Mouse (Mus musculus) forebrain, embryonic 14.5 days (tissue): ENCODE measurements at regions not wholly inside any gene's neighbourhood (a gene's known extent, or its start where the extent isn't known, plus 50 kb on each side); places are given as distances from the start of the nearest gene placed in this dataset.
A peak's percentile ranks its signal among the peaks of the same experiment; 100 is the strongest.

Source experiments
- ATAC-seq: fragments of 200-750 bp; cut with Nextera tagmentation; 2 replicates; pipeline ENCODE4 v1.8.0; 2017; ENCODE audit warnings: mild to moderate bottlenecking, moderate library complexity
- DNase-seq: peaks from one replicate; pipeline ENCODE4 v3.0.0-alpha.2; 2015; ENCODE audit warnings: low spot score
- H3K27ac ChIP-seq: fragments of 300-500 bp; sonication (generic); 2 replicates; pipeline ENCODE4 v1.5.1; 2014; ENCODE audit warnings: low read depth, mild to moderate bottlenecking, control low read depth, low read length, moderate library complexity
- H3K27me3 ChIP-seq: fragments of 300-500 bp; sonication (generic); replicated peaks from 2 replicates; pipeline ENCODE4 v1.6.1; 2014; ENCODE audit warnings: low read length, control low read depth, mixed read lengths; ENCODE audit not compliant: control insufficient read depth, insufficient read depth
- H3K36me3 ChIP-seq: fragments of 300-500 bp; sonication (generic); 2 replicates; pipeline ENCODE4 v1.6.1; 2014; ENCODE audit warnings: low read length, control low read depth; ENCODE audit not compliant: control insufficient read depth, insufficient read depth
- H3K4me1 ChIP-seq: fragments of 300-500 bp; sonication (generic); 2 replicates; pipeline ENCODE4 v1.6.1; 2014; ENCODE audit warnings: antibody characterized with exemption, low read length, control low read depth; ENCODE audit not compliant: control insufficient read depth, insufficient read depth
- H3K4me2 ChIP-seq: fragments of 300-500 bp; sonication (generic); 2 replicates; pipeline ENCODE4 v1.6.1; 2014; ENCODE audit warnings: mild to moderate bottlenecking, control low read depth, low read length
- H3K4me3 ChIP-seq: fragments of 300-500 bp; sonication (generic); 2 replicates; pipeline ENCODE4 v1.5.1; 2014; ENCODE audit warnings: low read depth, low read length, control low read depth
- H3K9ac ChIP-seq: fragments of 300-500 bp; sonication (generic); 2 replicates; pipeline ENCODE4 v1.6.1; 2014; ENCODE audit warnings: mild to moderate bottlenecking, low read length, control low read depth, moderate library complexity
- H3K9me3 ChIP-seq: fragments of 300-500 bp; sonication (generic); replicated peaks from 2 replicates; pipeline ENCODE4 v1.6.1; 2016; ENCODE audit warnings: low read length, control low read depth, mixed read lengths; ENCODE audit not compliant: control insufficient read depth
- WGBS: fragments of 180-500 bp; shearing (Covaris S2); extraction: QIAGEN DNeasy Blood & Tissue Kit; methylation state at CpG from one replicate; pipeline ENCODE4 v1.1.7; 2014; 5-methylcytosine and 5-hydroxymethylcytosine counted together

- no peak for DNase-seq
- H3K9ac ChIP-seq, result no peak overlapping the region
- no peak overlapping the region for H3K27ac ChIP-seq
- H3K4me3 ChIP-seq, result no peak overlapping the region
- no peak for ATAC-seq
- no peak overlapping the region for H3K4me2 ChIP-seq
- no peaks in the 10 kb centered on the region for H3K4me1 ChIP-seq
- H3K27me3 ChIP-seq, result no peaks in the 10 kb centered on the region
- H3K9me3 ChIP-seq, result no peaks in the 10 kb centered on the region
- 63% methylated on average over 1 of the region's 1 CpGs for WGBS
- no peaks in the 10 kb centered on the region for H3K36me3 ChIP-seq
Observed at GRCm38 (mm10) chr3:33498645-33499044, 301.0 kb upstream of the Ttc14 start.

GRCm38 (mm10) chr3:33508277-33508676, 291.4 kb upstream of the Ttc14 start:
- no peak overlapping the region for H3K27ac ChIP-seq
- no peaks in the 10 kb centered on the region for H3K4me1 ChIP-seq
- ATAC-seq (no peak), DNase-seq (no peak)
- no peaks in the 10 kb centered on the region for H3K27me3 ChIP-seq
- no peak overlapping the region for H3K4me3 ChIP-seq
- H3K4me2 ChIP-seq, result no peak overlapping the region
- WGBS, result 77% methylated on average over 2 of the region's 2 CpGs
- H3K9me3 ChIP-seq, result no peaks in the 10 kb centered on the region
- no peak overlapping the region for H3K9ac ChIP-seq
- no peaks in the 10 kb centered on the region for H3K36me3 ChIP-seq

- Histone ChIP-seq H3K4me3 (no peak overlapping the region), H3K9ac (no peak overlapping the region), H3K36me3 (no peaks in the 10 kb centered on the region), H3K4me1 (no peaks in the 10 kb centered on the region), H3K27ac (no peak overlapping the region), H3K4me2 (no peak overlapping the region), H3K9me3 (no peaks in the 10 kb centered on the region), H3K27me3 (no peaks in the 10 kb centered on the region)
- 93% methylated on average over 1 of the region's 1 CpGs for WGBS
- ATAC-seq (no peak), DNase-seq (no peak)
Observed at GRCm38 (mm10) chr3:33544161-33544560, 255.5 kb upstream of the Ttc14 start.

- DNase-seq (peak; percentile 16), ATAC-seq (no peak)
- no peaks in the 10 kb centered on the region for H3K27me3 ChIP-seq
- 66% methylated on average over 4 of the region's 4 CpGs for WGBS
- H3K4me2 ChIP-seq, result no peak overlapping the region
- no peak overlapping the region for H3K27ac ChIP-seq
- no peak overlapping the region for H3K9ac ChIP-seq
- H3K4me1 ChIP-seq, result no peaks in the 10 kb centered on the region
- no peaks in the 10 kb centered on the region for H3K36me3 ChIP-seq
- H3K4me3 ChIP-seq, result no peak overlapping the region
- no peaks in the 10 kb centered on the region for H3K9me3 ChIP-seq
Observed at GRCm38 (mm10) chr3:33562670-33563360, 236.8 kb upstream of the Ttc14 start.

- Histone ChIP-seq H3K9me3 (no peaks in the 10 kb centered on the region), H3K27ac (no peak overlapping the region), H3K36me3 (no peaks in the 10 kb centered on the region), H3K27me3 (no peaks in the 10 kb centered on the region), H3K9ac (no peak overlapping the region), H3K4me1 (no peaks in the 10 kb centered on the region), H3K4me3 (no peak overlapping the region), H3K4me2 (no peak overlapping the region)
- no peak for ATAC-seq
- WGBS, result 31% methylated on average over 1 of the region's 1 CpGs
- DNase-seq, result no peak
Observed at GRCm38 (mm10) chr3:33580599-33580998, 219.0 kb upstream of the Ttc14 start.

- Histone ChIP-seq H3K4me2 (no peak overlapping the region), H3K27ac (no peak overlapping the region), H3K27me3 (no peaks in the 10 kb centered on the region), H3K4me1 (no peaks in the 10 kb centered on the region), H3K9ac (no peak overlapping the region), H3K36me3 (no peaks in the 10 kb centered on the region), H3K4me3 (no peak overlapping the region), H3K9me3 (no peaks in the 10 kb centered on the region)
- no peak for DNase-seq
- no peak for ATAC-seq
Observed at GRCm38 (mm10) chr3:33614206-33614605, 185.4 kb upstream of the Ttc14 start.

GRCm38 (mm10) chr3:33616871-33617270, 182.8 kb upstream of the Ttc14 start:
- ATAC-seq (no peak), DNase-seq (no peak)
- WGBS, result 92% methylated on average over 1 of the region's 1 CpGs
- H3K4me2 ChIP-seq, result no peak overlapping the region
- H3K27me3 ChIP-seq, result no peaks in the 10 kb centered on the region
- no peaks in the 10 kb centered on the region for H3K9me3 ChIP-seq
- H3K27ac ChIP-seq, result no peak overlapping the region
- no peak overlapping the region for H3K9ac ChIP-seq
- H3K4me1 ChIP-seq, result no peaks in the 10 kb centered on the region
- H3K36me3 ChIP-seq, result no peaks in the 10 kb centered on the region
- no peak overlapping the region for H3K4me3 ChIP-seq

GRCm38 (mm10) chr3:33632928-33633514, 166.6 kb upstream of the Ttc14 start:
- no peak for ATAC-seq
- Histone ChIP-seq H3K9ac (no peak overlapping the region), H3K36me3 (no peaks in the 10 kb centered on the region), H3K4me1 (no peaks in the 10 kb centered on the region), H3K27ac (no peak overlapping the region), H3K4me2 (no peak overlapping the region), H3K4me3 (no peak overlapping the region), H3K27me3 (no peaks in the 10 kb centered on the region), H3K9me3 (no peaks in the 10 kb centered on the region)
- no peak for DNase-seq
- WGBS, result 71% methylated on average over 2 of the region's 2 CpGs

- H3K4me3 ChIP-seq, result no peak overlapping the region
- no peaks in the 10 kb centered on the region for H3K4me1 ChIP-seq
- no peaks in the 10 kb centered on the region for H3K36me3 ChIP-seq
- H3K27ac ChIP-seq, result no peak overlapping the region
- no peak for ATAC-seq
- H3K9ac ChIP-seq, result no peak overlapping the region
- 77% methylated on average over 5 of the region's 5 CpGs for WGBS
- no peak overlapping the region for H3K4me2 ChIP-seq
- no peak for DNase-seq
- no peaks in the 10 kb centered on the region for H3K9me3 ChIP-seq
- H3K27me3 ChIP-seq, result no peaks in the 10 kb centered on the region
Observed at GRCm38 (mm10) chr3:33658597-33658996, 141.0 kb upstream of the Ttc14 start.
